Mouse (Mus musculus) mature B cell (primary cell): ENCODE data around the gene Fancf.

ENCODE experiments used
- in situ Hi-C: fragments of 300-500 bp; cut with MboI; formaldehyde crosslinking; loops from 2 replicates; pipeline ENCODE4 v1.14.3; 2019

The Fancf gene

GRCm38 (mm10) chr7:51840515-51840914 is 21.6 kb downstream of the Fancf start:
- in situ Hi-C loops: no loop called here

DNA sequence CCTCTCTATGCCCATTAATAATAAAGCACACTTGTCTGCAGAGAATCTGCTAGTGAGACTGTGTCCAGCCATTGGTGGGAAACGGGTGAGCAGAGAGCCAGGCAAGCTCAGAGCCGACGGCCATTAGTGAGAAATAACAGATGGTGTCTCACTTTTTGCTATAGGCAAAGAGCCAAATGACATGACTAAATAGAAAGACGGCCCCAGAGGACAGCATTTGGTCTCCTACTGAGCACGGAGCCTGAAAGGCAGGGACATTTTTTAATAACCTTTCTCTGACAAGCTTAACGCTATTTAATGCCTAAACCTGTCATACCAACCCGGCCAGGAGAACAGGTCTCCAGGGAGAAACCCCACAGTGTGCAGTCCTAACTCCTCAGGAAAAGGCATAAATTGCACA is 30.1 kb downstream of the Fancf start:
- in situ Hi-C loops: no loop called here

GRCm38 (mm10) chr7:51823562-51824338 is 38.3 kb downstream of the Fancf start:
- in situ Hi-C loops: no loop called here

GRCm38 (mm10) chr7:51821467-51821866 is 40.6 kb downstream of the Fancf start:
- in situ Hi-C loops: no loop called here

DNA sequence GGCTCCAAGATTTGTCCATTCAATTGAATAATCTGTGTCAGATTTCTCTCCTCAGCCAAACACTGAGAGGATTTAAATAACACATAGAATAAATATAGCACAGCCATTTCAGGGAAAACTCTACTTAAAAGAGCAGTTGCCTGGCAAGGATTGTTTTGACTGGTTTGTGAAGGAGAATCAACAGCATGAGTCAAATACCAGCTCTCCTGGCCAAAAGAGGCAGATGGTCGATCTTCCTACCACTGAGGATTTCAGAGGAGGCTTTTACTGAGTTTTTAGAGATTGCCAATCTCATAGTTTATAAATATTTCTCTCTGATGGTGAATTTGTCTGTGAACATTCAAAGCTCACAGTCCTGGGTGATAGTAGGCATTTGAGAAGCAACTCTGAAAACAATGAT is 42.2 kb downstream of the Fancf start:
- in situ Hi-C loops: no loop called here

DNA sequence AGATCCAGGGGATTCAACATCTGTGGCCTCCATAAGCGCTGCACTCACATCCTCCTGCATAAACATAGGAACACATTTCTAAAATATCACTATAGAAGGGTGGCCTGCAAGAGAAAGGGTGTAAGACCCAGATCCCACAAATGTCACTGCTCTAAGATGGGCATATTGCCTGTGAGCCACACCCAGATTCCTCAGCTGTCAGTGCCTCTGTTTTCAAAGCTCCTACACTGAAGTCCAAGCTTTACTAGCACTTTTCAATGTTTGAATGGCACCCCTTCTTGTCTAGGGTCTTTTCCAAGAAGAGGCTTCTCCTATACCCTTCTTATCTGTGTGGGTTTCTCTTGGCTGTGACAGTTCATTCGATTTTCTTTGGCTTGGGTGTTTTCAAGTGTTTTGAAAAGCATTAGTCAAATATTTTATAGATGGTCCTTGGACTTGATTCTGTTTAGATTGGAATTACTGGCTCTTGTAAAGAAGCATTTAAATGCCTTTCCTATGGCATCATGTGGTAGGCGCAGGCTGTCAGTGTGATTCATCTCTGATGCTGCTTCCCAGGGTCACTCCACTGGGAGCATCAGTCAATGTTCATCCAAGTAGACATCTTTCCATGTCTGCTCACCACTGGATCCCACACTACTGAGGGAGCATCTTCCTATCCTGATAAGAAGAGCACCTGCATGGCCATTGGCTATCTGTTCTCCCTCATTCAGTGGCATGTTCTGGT is 43.7 kb downstream of the Fancf start:
- in situ Hi-C loops: no loop called here

GRCm38 (mm10) chr7:51816283-51816839 is 45.7 kb downstream of the Fancf start:
- in situ Hi-C loops: no loop called here

DNA sequence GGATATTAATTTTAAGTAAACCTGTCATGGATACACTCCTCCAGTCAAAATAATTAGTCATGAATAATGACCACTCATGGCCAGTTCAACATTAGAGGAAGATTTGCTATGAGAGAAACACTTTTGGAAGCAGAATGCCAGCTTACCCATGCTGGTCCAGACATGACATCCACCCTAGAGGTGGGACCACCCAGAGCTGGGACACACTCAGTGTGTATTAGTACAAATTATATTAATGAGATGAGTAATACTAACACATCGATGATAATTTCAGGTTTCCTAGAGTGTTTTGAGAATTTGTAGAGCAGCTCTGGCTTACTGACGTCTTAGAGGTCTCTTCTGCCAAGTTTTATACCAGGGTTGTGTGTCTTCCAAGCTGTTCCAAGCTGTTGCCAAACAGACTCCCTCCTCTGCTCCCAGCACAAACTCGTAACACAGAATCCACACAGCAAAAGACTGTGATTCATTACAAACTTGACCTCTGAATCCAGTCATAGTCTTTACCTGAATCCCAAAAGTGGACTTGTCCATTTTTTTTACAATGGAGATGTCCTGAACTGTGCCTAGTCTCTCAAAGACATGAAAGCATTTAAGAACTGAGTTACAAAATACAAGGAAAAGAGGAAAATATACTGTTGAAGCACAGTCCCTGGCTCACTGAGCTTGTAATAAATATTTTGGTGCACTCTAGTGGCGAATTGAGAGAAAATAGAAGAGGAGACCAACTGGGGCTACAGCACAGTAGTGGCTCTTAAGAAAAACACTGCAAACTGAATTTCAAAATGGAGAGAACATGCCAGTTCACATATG is 46.4 kb downstream of the Fancf start:
- in situ Hi-C loops: no loop called here
